In genomic region chr14:16897747-16898544, GRCm38 (mm10) we compare ENCODE assay signal across 16 mouse cellular contexts.
A peak's percentile ranks its signal among the peaks of the same experiment; 100 is the strongest.
DNase-seq lines count a peak whose midpoint lies in the region; ATAC-seq and TF ChIP-seq lines count a peak whose summit lies in the region.
"Had no signal": no experiment of that assay in that cellular context is flagged by ENCODE, and none has a peak within 500 bp of the region (broad histone marks: within the 10 kb centered on the region; RNA-seq: fewer than 3 reads in every experiment).

No protein-coding gene starts in this region.

- peak; percentile 52; the same call in 1 of the 2 replicates for ATAC-seq in forebrain, embryonic 16.5 days
- no peak for ATAC-seq in forebrain, embryonic 12.5 days (ENCODE audit: low FRiP score)
- ATAC-seq in midbrain, embryonic 16.5 days, result 0 out of 2 replicates have a peak, but pooled peaks have one; percentile 42
- ATAC-seq in midbrain, embryonic 11.5 days (ENCODE audit: low FRiP score), result no peak
- ATAC-seq in intestine, embryonic 15.5 days, result peak; percentile 34; the same call in 1 of the 2 replicates
- ATAC-seq in liver, postnatal 0 days, result no peak
- ATAC-seq in megakaryocyte, adult 5-6 weeks (ENCODE audit: poor library complexity, severe bottlenecking), result no peak
- ATAC-seq: forebrain, postnatal 0 days had no signal

- TF ChIP-seq EP300 in liver, postnatal 0 days (IDR thresholded peaks at IDR 0.05; ENCODE audit: low read depth), result no peak

- H3K9me3 ChIP-seq in forebrain, embryonic 16.5 days (ENCODE audit: control insufficient read depth, low read length), result no peaks in the 10 kb centered on the region
- H3K9me3 ChIP-seq in forebrain, embryonic 12.5 days, result no peaks in the 10 kb centered on the region
- H3K9me3 ChIP-seq in midbrain, embryonic 16.5 days (replicated peaks; ENCODE audit: control insufficient read depth, low read length, poor library complexity, severe bottlenecking), result no peaks in the 10 kb centered on the region
- no peaks in the 10 kb centered on the region for H3K9me3 ChIP-seq in midbrain, embryonic 11.5 days (ENCODE audit: control insufficient read depth, low read length)
- no peaks in the 10 kb centered on the region for H3K9me3 ChIP-seq in intestine, embryonic 15.5 days
- H3K9me3 ChIP-seq in liver, postnatal 0 days (ENCODE audit: low read length), result no peaks in the 10 kb centered on the region
- H3K9me3 ChIP-seq: G1E; limb, embryonic 13.5 days had no signal

- H3K36me3 ChIP-seq in forebrain, embryonic 16.5 days (ENCODE audit: control insufficient read depth, insufficient read depth), result no peaks in the 10 kb centered on the region
- no peaks in the 10 kb centered on the region for H3K36me3 ChIP-seq in forebrain, embryonic 12.5 days (replicated peaks)
- H3K36me3 ChIP-seq in midbrain, embryonic 16.5 days (ENCODE audit: control insufficient read depth, insufficient read depth, low read length), result no peaks in the 10 kb centered on the region
- no peaks in the 10 kb centered on the region for H3K36me3 ChIP-seq in midbrain, embryonic 11.5 days (ENCODE audit: control insufficient read depth, insufficient read depth, low read length)
- H3K36me3 ChIP-seq in intestine, embryonic 15.5 days, result no peaks in the 10 kb centered on the region
- no peaks in the 10 kb centered on the region for H3K36me3 ChIP-seq in liver, postnatal 0 days (replicated peaks; ENCODE audit: insufficient read depth, low read length)
- H3K36me3 ChIP-seq: G1E; limb, embryonic 13.5 days had no signal

- 41% methylated on average over 3 of the region's 3 CpGs for WGBS in forebrain, embryonic 16.5 days
- WGBS in forebrain, embryonic 12.5 days, result 51% methylated on average over 3 of the region's 3 CpGs
- WGBS in midbrain, embryonic 16.5 days, result 54% methylated on average over 3 of the region's 3 CpGs
- WGBS in midbrain, embryonic 11.5 days, result 61% methylated on average over 3 of the region's 3 CpGs
- 22% methylated on average over 3 of the region's 3 CpGs for WGBS in intestine, embryonic 15.5 days
- WGBS in liver, postnatal 0 days (ENCODE audit: insufficient replicate concordance), result 67% methylated on average over 3 of the region's 3 CpGs

- H3K27ac ChIP-seq in forebrain, embryonic 16.5 days (ENCODE audit: low read length), result no peak overlapping the region
- H3K27ac ChIP-seq in forebrain, embryonic 12.5 days, result no peak overlapping the region
- H3K27ac ChIP-seq in midbrain, embryonic 16.5 days (ENCODE audit: low read length), result no peak overlapping the region
- no peak overlapping the region for H3K27ac ChIP-seq in midbrain, embryonic 11.5 days (ENCODE audit: low read depth, low read length)
- no peak overlapping the region for H3K27ac ChIP-seq in intestine, embryonic 15.5 days
- H3K27ac ChIP-seq in liver, postnatal 0 days (ENCODE audit: low read depth), result no peak overlapping the region
- H3K27ac ChIP-seq: limb, embryonic 13.5 days had no signal

- no peak for DNase-seq in midbrain, embryonic 11.5 days (ENCODE audit: low spot score, missing footprints)
- DNase-seq in liver, postnatal 0 days, result no peak
- no peak for DNase-seq in urinary bladder, postnatal 25 days (ENCODE audit: low spot score)
- DNase-seq: cerebellum, postnatal 36 days; layer of hippocampus, adult 9-11 months; lung, postnatal 14 days; right cerebral cortex, postnatal 14 days had no signal

- TF ChIP-seq CTCF in liver, postnatal 0 days (IDR thresholded peaks at IDR 0.05; ENCODE audit: low read depth), result no peak

- peaks cover 7% of the 10 kb centered on the region for H3K4me1 ChIP-seq in forebrain, embryonic 16.5 days (replicated peaks; ENCODE audit: control insufficient read depth, insufficient read depth, low read length)
- H3K4me1 ChIP-seq in forebrain, embryonic 12.5 days, result no peaks in the 10 kb centered on the region
- H3K4me1 ChIP-seq in midbrain, embryonic 16.5 days (ENCODE audit: control insufficient read depth, insufficient read depth, low read length), result no peaks in the 10 kb centered on the region; the same call in 1 of the 2 replicates
- H3K4me1 ChIP-seq in midbrain, embryonic 11.5 days (ENCODE audit: control insufficient read depth, insufficient read depth, low read length), result no peaks in the 10 kb centered on the region
- H3K4me1 ChIP-seq in intestine, embryonic 15.5 days (replicated peaks), result peaks cover 7% of the 10 kb centered on the region; the same call in 1 of the 2 replicates
- no peaks in the 10 kb centered on the region for H3K4me1 ChIP-seq in liver, postnatal 0 days (ENCODE audit: insufficient read depth)

- H3K27me3 ChIP-seq in forebrain, embryonic 16.5 days (replicated peaks; ENCODE audit: control insufficient read depth, insufficient read depth, low read length), result no peaks in the 10 kb centered on the region
- H3K27me3 ChIP-seq in forebrain, embryonic 12.5 days, result no peaks in the 10 kb centered on the region
- no peaks in the 10 kb centered on the region for H3K27me3 ChIP-seq in midbrain, embryonic 16.5 days (ENCODE audit: control insufficient read depth, insufficient read depth, low read depth, low read length)
- H3K27me3 ChIP-seq in midbrain, embryonic 11.5 days (ENCODE audit: control insufficient read depth, insufficient read depth, low read length), result no peaks in the 10 kb centered on the region
- no peaks in the 10 kb centered on the region for H3K27me3 ChIP-seq in intestine, embryonic 15.5 days (replicated peaks)
- H3K27me3 ChIP-seq in liver, postnatal 0 days (ENCODE audit: insufficient read depth, low read length), result no peaks in the 10 kb centered on the region
- H3K27me3 ChIP-seq: limb, embryonic 13.5 days had no signal

- no peak overlapping the region for H3K4me2 ChIP-seq in forebrain, embryonic 16.5 days (ENCODE audit: low read length)
- H3K4me2 ChIP-seq in forebrain, embryonic 12.5 days, result no peak overlapping the region
- no peak overlapping the region for H3K4me2 ChIP-seq in midbrain, embryonic 16.5 days (ENCODE audit: low read length)
- no peak overlapping the region for H3K4me2 ChIP-seq in midbrain, embryonic 11.5 days
- H3K4me2 ChIP-seq in intestine, embryonic 15.5 days (replicated peaks), result no peak overlapping the region
- H3K4me2 ChIP-seq in liver, postnatal 0 days (ENCODE audit: low read depth, low read length), result no peak overlapping the region
- H3K4me2 ChIP-seq: limb, embryonic 13.5 days had no signal

- H3K9ac ChIP-seq in forebrain, embryonic 16.5 days (replicated peaks; ENCODE audit: low read depth, low read length), result no peak overlapping the region
- no peak overlapping the region for H3K9ac ChIP-seq in forebrain, embryonic 12.5 days
- no peak overlapping the region for H3K9ac ChIP-seq in midbrain, embryonic 16.5 days (ENCODE audit: low read depth, low read length)
- no peak overlapping the region for H3K9ac ChIP-seq in midbrain, embryonic 11.5 days (ENCODE audit: low read length)
- no peak overlapping the region for H3K9ac ChIP-seq in intestine, embryonic 15.5 days
- H3K9ac ChIP-seq in liver, postnatal 0 days (replicated peaks), result no peak overlapping the region
- H3K9ac ChIP-seq: forebrain, postnatal 0 days; limb, embryonic 13.5 days had no signal

- H3K4me3 ChIP-seq in forebrain, embryonic 16.5 days (replicated peaks; ENCODE audit: low read length), result no peak overlapping the region
- H3K4me3 ChIP-seq in forebrain, embryonic 12.5 days (replicated peaks), result no peak overlapping the region
- no peak overlapping the region for H3K4me3 ChIP-seq in midbrain, embryonic 16.5 days (ENCODE audit: low read depth, low read length)
- H3K4me3 ChIP-seq in midbrain, embryonic 11.5 days (ENCODE audit: low read depth, low read length), result no peak overlapping the region
- H3K4me3 ChIP-seq in intestine, embryonic 15.5 days (replicated peaks), result no peak overlapping the region
- H3K4me3 ChIP-seq in liver, postnatal 0 days (ENCODE audit: low read depth, low read length), result no peak overlapping the region
- H3K4me3 ChIP-seq: limb, embryonic 13.5 days; myocyte had no signal

Comparison
In these comparisons a context has a peak if more than half of its experiments do, and no peak if none do; other contexts are left out.
1. ATAC-seq: peak in forebrain, embryonic 16.5 days (single experiment), midbrain, embryonic 16.5 days (single experiment) and intestine, embryonic 15.5 days (single experiment); none in forebrain, embryonic 12.5 days (single experiment), midbrain, embryonic 11.5 days (single experiment), liver, postnatal 0 days (single experiment) and megakaryocyte, adult 5-6 weeks (single experiment).